Mouse (Mus musculus): Measurements from ENCODE around the gene Ddc. TPM values are rescaled to one million over a fixed set of nuclear protein-coding genes. Genes with fewer than 3 reads are reported as not detected.

The Ddc gene
- polyA plus RNA-seq, 1 experiment from 2014 or later = 114 TPM

DNA sequence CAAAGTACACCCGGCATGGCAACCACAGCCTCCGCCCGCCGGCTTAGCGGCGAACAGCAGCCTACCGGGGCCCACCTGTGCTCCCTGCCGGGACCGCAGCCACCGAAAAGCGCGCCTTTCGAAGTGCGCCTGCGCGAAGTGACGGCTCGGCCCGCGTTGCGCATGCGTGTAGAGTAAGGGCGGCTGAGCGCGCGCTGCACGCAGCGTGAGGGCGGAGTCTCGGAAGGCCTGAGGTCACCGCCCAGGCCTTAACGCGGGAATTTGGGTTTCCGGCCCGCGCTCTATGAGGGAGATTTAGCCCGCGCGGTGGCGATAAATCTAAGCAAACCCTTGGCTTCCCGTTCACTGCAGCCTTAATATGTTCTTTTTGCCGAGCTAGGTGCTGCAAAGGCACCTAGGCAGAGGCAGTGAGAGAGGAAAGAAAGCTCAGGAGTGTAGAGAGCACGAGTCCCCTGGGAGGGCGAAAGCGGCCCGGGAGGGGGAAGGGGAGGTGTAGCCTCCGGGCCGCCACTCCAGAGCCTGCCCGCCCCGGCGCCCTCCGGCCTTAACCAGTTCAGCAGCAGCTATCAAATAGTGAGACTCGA lies 89.0 kb downstream of the Ddc start, which contains the start of gene Fignl1:
TSS of gene Fignl1 (minus strand) at position 143 of the 584 bp plus-strand sequence.
- H3K27me3 ChIP-seq (ENCODE audit: control insufficient read depth, insufficient read depth, low read length) = no peaks in the 10 kb centered on the region
- peaks cover 22% of the 10 kb centered on the region for H3K36me3 ChIP-seq (ENCODE audit: control insufficient read depth, insufficient read depth, low read length)
- no peaks in the 10 kb centered on the region for H3K9me3 ChIP-seq (ENCODE audit: control insufficient read depth, low read length)
- peak within 1 kb of the TSS; percentile 58 to 62 for H3K4me3 ChIP-seq (ENCODE audit: control insufficient read depth in 1 of 2, insufficient read depth in 1 of 2, low read depth in 1 of 2, low read length in 2 of 2)
- under 1% methylated on average over 53 of the region's 53 CpGs for WGBS
- peak within 1 kb of the TSS; percentile 95 to 99 for H3K27ac ChIP-seq (replicated peaks in 1 of 2; ENCODE audit: control insufficient read depth in 1 of 2, insufficient read depth in 1 of 2, low read depth in 2 of 2, low read length in 2 of 2)
- peak; percentile 96 for ATAC-seq (ENCODE audit: insufficient number of reproducible peaks, insufficient read depth, low FRiP score, low read depth)
- H3K4me2 ChIP-seq (ENCODE audit: low read length) = peak within 1 kb of the TSS; percentile 68
- peaks cover 7 to 20% of the 10 kb centered on the region in 2 experiments for H3K4me1 ChIP-seq (ENCODE audit: control insufficient read depth in 2 of 2, insufficient read depth in 2 of 2, low read length in 2 of 2)
- peak within 1 kb of the TSS; percentile 83 for H3K9ac ChIP-seq (ENCODE audit: low read length)

GRCm38 (mm10) chr11:11808035-11808819 lies 89.7 kb downstream of the Ddc start:
- H3K4me3 ChIP-seq (ENCODE audit: control insufficient read depth in 1 of 2, insufficient read depth in 1 of 2, low read depth in 1 of 2, low read length in 2 of 2) = peak overlapping the region; percentile 58 to 62
- ATAC-seq (ENCODE audit: insufficient number of reproducible peaks, insufficient read depth, low FRiP score, low read depth) = peak; percentile 64; the same call in 1 of the 2 replicates
- peak overlapping the region; percentile 83 for H3K9ac ChIP-seq (ENCODE audit: low read length)
- H3K4me2 ChIP-seq (ENCODE audit: low read length) = peak overlapping the region; percentile 68
- peaks cover 7 to 20% of the 10 kb centered on the region in 2 experiments for H3K4me1 ChIP-seq (ENCODE audit: control insufficient read depth in 2 of 2, insufficient read depth in 2 of 2, low read length in 2 of 2)
- H3K27ac ChIP-seq (replicated peaks in 1 of 2; ENCODE audit: control insufficient read depth in 1 of 2, insufficient read depth in 1 of 2, low read depth in 2 of 2, low read length in 2 of 2) = peak overlapping the region; percentile 65 to 95
- no peaks in the 10 kb centered on the region for H3K9me3 ChIP-seq (ENCODE audit: control insufficient read depth, low read length)
- WGBS = 7% methylated on average over 25 of the region's 25 CpGs
- H3K36me3 ChIP-seq (ENCODE audit: control insufficient read depth, insufficient read depth, low read length) = peaks cover 29% of the 10 kb centered on the region
- no peaks in the 10 kb centered on the region for H3K27me3 ChIP-seq (ENCODE audit: control insufficient read depth, insufficient read depth, low read length)

- Histone ChIP-seq H3K4me1 (ENCODE audit: control insufficient read depth in 2 of 2, insufficient read depth in 2 of 2, low read length in 2 of 2) (peaks cover 6 to 20% of the 10 kb centered on the region in 2 experiments), H3K9me3 (ENCODE audit: control insufficient read depth, low read length) (no peaks in the 10 kb centered on the region), H3K27ac (replicated peaks in 1 of 2; ENCODE audit: control insufficient read depth in 1 of 2, insufficient read depth in 1 of 2, low read depth in 2 of 2, low read length in 2 of 2) (no peak overlapping the region), H3K4me2 (ENCODE audit: low read length) (no peak overlapping the region), H3K9ac (ENCODE audit: low read length) (no peak overlapping the region), H3K27me3 (ENCODE audit: control insufficient read depth, insufficient read depth, low read length) (no peaks in the 10 kb centered on the region), H3K4me3 (ENCODE audit: control insufficient read depth in 1 of 2, insufficient read depth in 1 of 2, low read depth in 1 of 2, low read length in 2 of 2) (no peak overlapping the region), H3K36me3 (ENCODE audit: control insufficient read depth, insufficient read depth, low read length) (peaks cover 51% of the 10 kb centered on the region)
- ATAC-seq (ENCODE audit: insufficient number of reproducible peaks, insufficient read depth, low FRiP score, low read depth) = no peak
- 66% methylated on average over 4 of the region's 4 CpGs for WGBS
Observed at GRCm38 (mm10) chr11:11805951-11806350, 92.0 kb downstream of the Ddc start.

DNA sequence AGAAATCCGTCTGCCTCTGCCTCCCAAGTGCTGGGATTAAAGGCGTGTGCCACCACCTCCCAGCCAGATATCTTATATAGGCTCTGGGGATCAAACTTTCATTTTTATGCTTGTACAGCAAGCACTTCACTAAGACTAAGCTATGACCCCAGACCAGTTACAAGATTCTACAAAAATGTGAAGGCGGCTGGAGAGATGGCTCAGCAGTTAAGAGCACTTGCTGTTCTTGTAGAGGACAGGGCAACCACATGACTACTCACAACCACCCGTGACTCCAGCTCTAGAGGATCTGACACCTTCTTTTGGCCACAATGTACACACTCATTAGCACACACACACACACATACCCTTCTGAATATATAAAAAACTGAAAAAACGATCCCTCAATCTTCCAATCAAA lies 93.5 kb downstream of the Ddc start:
- Histone ChIP-seq H3K4me1 (ENCODE audit: control insufficient read depth in 2 of 2, insufficient read depth in 2 of 2, low read length in 2 of 2) (peaks cover under 1 to 12% of the 10 kb centered on the region in 2 experiments; a peak in 3 of 4 replicates), H3K27me3 (ENCODE audit: control insufficient read depth, insufficient read depth, low read length) (no peaks in the 10 kb centered on the region), H3K27ac (replicated peaks in 1 of 2; ENCODE audit: control insufficient read depth in 1 of 2, insufficient read depth in 1 of 2, low read depth in 2 of 2, low read length in 2 of 2) (no peak overlapping the region), H3K4me3 (ENCODE audit: control insufficient read depth in 1 of 2, insufficient read depth in 1 of 2, low read depth in 1 of 2, low read length in 2 of 2) (no peak overlapping the region), H3K9me3 (ENCODE audit: control insufficient read depth, low read length) (no peaks in the 10 kb centered on the region), H3K4me2 (ENCODE audit: low read length) (no peak overlapping the region), H3K9ac (ENCODE audit: low read length) (no peak overlapping the region), H3K36me3 (ENCODE audit: control insufficient read depth, insufficient read depth, low read length) (peaks cover 65% of the 10 kb centered on the region)
- 78% methylated on average over 5 of the region's 5 CpGs for WGBS
- no peak for ATAC-seq (ENCODE audit: insufficient number of reproducible peaks, insufficient read depth, low FRiP score, low read depth)

DNA sequence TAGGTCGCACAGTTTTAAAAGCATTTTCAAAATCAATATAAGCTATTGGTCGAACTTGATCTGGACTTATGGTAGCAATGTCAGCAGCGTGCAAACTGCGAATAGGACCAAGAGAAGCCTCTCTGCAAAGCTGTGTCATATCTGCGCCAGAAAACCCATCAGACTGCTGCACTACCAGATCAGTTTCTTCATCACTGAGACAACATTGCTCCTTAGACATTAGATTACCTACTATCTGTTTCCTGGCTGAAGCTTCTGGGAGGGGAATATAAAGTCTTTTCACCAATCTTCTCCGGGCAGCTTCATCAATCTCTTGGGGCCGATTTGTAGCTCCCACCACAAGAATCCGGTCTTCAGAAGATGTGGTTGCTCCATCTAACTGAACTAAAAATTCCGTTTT lies 96.9 kb downstream of the Ddc start:
- Histone ChIP-seq H3K4me2 (ENCODE audit: low read length) (no peak overlapping the region), H3K27me3 (ENCODE audit: control insufficient read depth, insufficient read depth, low read length) (no peaks in the 10 kb centered on the region), H3K27ac (replicated peaks in 1 of 2; ENCODE audit: control insufficient read depth in 1 of 2, insufficient read depth in 1 of 2, low read depth in 2 of 2, low read length in 2 of 2) (no peak overlapping the region), H3K36me3 (ENCODE audit: control insufficient read depth, insufficient read depth, low read length) (peaks cover 95% of the 10 kb centered on the region), H3K4me3 (ENCODE audit: control insufficient read depth in 1 of 2, insufficient read depth in 1 of 2, low read depth in 1 of 2, low read length in 2 of 2) (no peak overlapping the region), H3K9ac (ENCODE audit: low read length) (no peak overlapping the region), H3K9me3 (ENCODE audit: control insufficient read depth, low read length) (no peaks in the 10 kb centered on the region), H3K4me1 (ENCODE audit: control insufficient read depth in 2 of 2, insufficient read depth in 2 of 2, low read length in 2 of 2) (peaks cover 0 to 6% of the 10 kb centered on the region in 2 experiments; a peak in 1 of 4 replicates)
- WGBS = 89% methylated on average over 9 of the region's 9 CpGs
- no peak for ATAC-seq (ENCODE audit: insufficient number of reproducible peaks, insufficient read depth, low FRiP score, low read depth)

DNA sequence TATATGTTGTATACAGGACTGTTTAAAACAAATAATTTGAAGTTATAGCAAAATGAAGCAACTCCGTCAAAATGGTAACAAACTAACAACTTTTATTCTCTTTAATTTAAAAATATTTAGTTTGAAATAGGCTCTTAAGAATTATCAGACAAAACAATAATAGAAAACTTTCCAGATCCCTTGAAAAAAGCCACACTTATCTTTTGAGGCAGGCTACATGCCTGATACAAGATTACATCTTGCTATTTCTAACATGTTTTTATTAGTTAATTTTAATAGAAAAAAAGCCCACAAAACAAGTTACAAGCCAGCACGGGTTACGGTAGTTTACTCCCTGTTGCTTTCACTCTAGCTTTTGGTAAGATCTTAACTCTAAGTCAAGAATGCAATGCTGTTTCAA lies 97.6 kb downstream of the Ddc start:
- no peak for ATAC-seq (ENCODE audit: insufficient number of reproducible peaks, insufficient read depth, low FRiP score, low read depth)
- Histone ChIP-seq H3K27ac (replicated peaks in 1 of 2; ENCODE audit: control insufficient read depth in 1 of 2, insufficient read depth in 1 of 2, low read depth in 2 of 2, low read length in 2 of 2) (no peak overlapping the region), H3K9me3 (ENCODE audit: control insufficient read depth, low read length) (no peaks in the 10 kb centered on the region), H3K4me2 (ENCODE audit: low read length) (no peak overlapping the region), H3K27me3 (ENCODE audit: control insufficient read depth, insufficient read depth, low read length) (no peaks in the 10 kb centered on the region), H3K9ac (ENCODE audit: low read length) (no peak overlapping the region), H3K36me3 (ENCODE audit: control insufficient read depth, insufficient read depth, low read length) (peaks cover 87% of the 10 kb centered on the region), H3K4me3 (ENCODE audit: control insufficient read depth in 1 of 2, insufficient read depth in 1 of 2, low read depth in 1 of 2, low read length in 2 of 2) (no peak overlapping the region), H3K4me1 (ENCODE audit: control insufficient read depth in 2 of 2, insufficient read depth in 2 of 2, low read length in 2 of 2) (peaks cover 0 to 6% of the 10 kb centered on the region in 2 experiments; a peak in 1 of 4 replicates)
- WGBS = 94% methylated on average over 3 of the region's 3 CpGs

DNA sequence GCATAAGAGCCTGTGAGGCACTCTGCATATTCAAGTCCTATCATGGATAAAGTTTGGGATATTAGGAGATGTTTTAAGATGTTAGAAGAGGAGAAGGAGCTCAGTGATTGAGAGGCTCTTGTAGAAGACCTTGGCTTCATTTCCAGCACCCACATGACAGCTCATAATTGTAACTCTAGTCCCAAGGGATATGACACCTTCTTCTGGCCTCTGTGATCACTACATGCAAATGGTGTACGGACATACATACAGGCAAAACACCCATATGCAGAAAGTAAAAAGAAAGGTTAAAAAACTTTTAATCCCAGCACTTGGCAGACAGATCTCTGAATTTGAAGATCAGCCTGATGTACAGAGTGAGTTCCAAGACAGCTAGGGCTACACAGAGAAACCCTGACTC lies 99.3 kb downstream of the Ddc start:
- Histone ChIP-seq H3K9ac (ENCODE audit: low read length) (no peak overlapping the region), H3K4me3 (ENCODE audit: control insufficient read depth in 1 of 2, insufficient read depth in 1 of 2, low read depth in 1 of 2, low read length in 2 of 2) (no peak overlapping the region), H3K27ac (replicated peaks in 1 of 2; ENCODE audit: control insufficient read depth in 1 of 2, insufficient read depth in 1 of 2, low read depth in 2 of 2, low read length in 2 of 2) (no peak overlapping the region), H3K27me3 (ENCODE audit: control insufficient read depth, insufficient read depth, low read length) (no peaks in the 10 kb centered on the region), H3K4me2 (ENCODE audit: low read length) (no peak overlapping the region), H3K36me3 (ENCODE audit: control insufficient read depth, insufficient read depth, low read length) (peaks cover 71% of the 10 kb centered on the region), H3K9me3 (ENCODE audit: control insufficient read depth, low read length) (no peaks in the 10 kb centered on the region), H3K4me1 (ENCODE audit: control insufficient read depth in 2 of 2, insufficient read depth in 2 of 2, low read length in 2 of 2) (peaks cover 0 to 6% of the 10 kb centered on the region in 2 experiments; a peak in 1 of 4 replicates)
- WGBS = 100% methylated on average over 1 of the region's 1 CpGs
- ATAC-seq (ENCODE audit: insufficient number of reproducible peaks, insufficient read depth, low FRiP score, low read depth) = no peak
